Mouse (Mus musculus) neural tube, embryonic 13.5 days (tissue): ENCODE measurements around the gene 1700023F06Rik. TPM values are rescaled to one million over a fixed set of nuclear protein-coding genes. Genes with fewer than 3 reads are reported as not detected.
A peak's percentile ranks its signal among the peaks of the same experiment; 100 is the strongest.

Source experiments
- ATAC-seq: fragments of 200-750 bp; cut with Nextera tagmentation; 2 replicates; pipeline ENCODE4 v1.8.0; 2017; ENCODE audit warnings: low read depth, mild to moderate bottlenecking, moderate TSS enrichment, moderate library complexity
- H3K27ac ChIP-seq: fragments of 300-500 bp; sonication (generic); replicated peaks from 2 replicates; pipeline ENCODE4 v1.5.1; 2015; ENCODE audit warnings: moderate library complexity, mild to moderate bottlenecking, inconsistent platforms
- H3K27me3 ChIP-seq: fragments of 300-500 bp; sonication (generic); 2 replicates; pipeline ENCODE4 v1.6.1; 2015; ENCODE audit warnings: mild to moderate bottlenecking, inconsistent platforms
- H3K36me3 ChIP-seq: fragments of 300-500 bp; sonication (generic); 2 replicates; pipeline ENCODE4 v1.6.1; 2015; ENCODE audit warnings: mild to moderate bottlenecking, inconsistent platforms
- H3K4me1 ChIP-seq: fragments of 300-500 bp; sonication (generic); replicated peaks from 2 replicates; pipeline ENCODE4 v1.6.1; 2015; ENCODE audit warnings: inconsistent platforms
- H3K4me2 ChIP-seq: fragments of 300-500 bp; sonication (generic); 2 replicates; pipeline ENCODE4 v1.6.1; 2015; ENCODE audit warnings: inconsistent platforms, mild to moderate bottlenecking, moderate library complexity
- H3K4me3 ChIP-seq: fragments of 300-500 bp; sonication (generic); 2 replicates; pipeline ENCODE4 v1.5.1; 2015; ENCODE audit warnings: mild to moderate bottlenecking, inconsistent platforms
- H3K9ac ChIP-seq: fragments of 300-500 bp; sonication (generic); 2 replicates; pipeline ENCODE4 v1.6.1; 2015; ENCODE audit warnings: moderate library complexity, mild to moderate bottlenecking, inconsistent platforms
- H3K9me3 ChIP-seq: fragments of 300-500 bp; sonication (generic); 2 replicates; pipeline ENCODE4 v1.6.1; 2016; ENCODE audit warnings: inconsistent platforms
- WGBS: fragments of 180-500 bp; shearing (Covaris S2); methylation state at CpG from one replicate; pipeline ENCODE4 v1.1.7; 2015; 5-methylcytosine and 5-hydroxymethylcytosine counted together
- polyA plus RNA-seq: library from polyadenylated mRNA; unstranded; fragments of >200 nt; fragmentation: Nextera tagmentation; extraction: Ambion mirVana; gene quantifications from 2 replicates; pipeline ENCODE4 v1.2.1, GENCODE M21; 2015

The 1700023F06Rik gene
- polyA plus RNA-seq, 1 experiment from 2014 or later, result 0.95 TPM

- H3K9ac ChIP-seq, result no peak overlapping the region
- no peak overlapping the region for H3K4me2 ChIP-seq
- no peak overlapping the region for H3K4me3 ChIP-seq
- no peaks in the 10 kb centered on the region for H3K9me3 ChIP-seq
- peaks cover 7% of the 10 kb centered on the region for H3K4me1 ChIP-seq
- no peak for ATAC-seq
- no peak overlapping the region for H3K27ac ChIP-seq
- WGBS, result 85% methylated on average over 4 of the region's 4 CpGs
- H3K36me3 ChIP-seq, result peaks cover 46% of the 10 kb centered on the region
- H3K27me3 ChIP-seq, result peaks cover 14% of the 10 kb centered on the region; the same call in 1 of the 2 replicates
Measured at GRCm38 (mm10) chr11:103219995-103220394, 11.6 kb upstream of the 1700023F06Rik start.

GRCm38 (mm10) chr11:103219259-103219658 lies 10.9 kb upstream of the 1700023F06Rik start:
- Histone ChIP-seq H3K36me3 (peaks cover 38% of the 10 kb centered on the region), H3K4me3 (no peak overlapping the region), H3K27ac (no peak overlapping the region), H3K4me2 (no peak overlapping the region), H3K27me3 (peaks cover 14% of the 10 kb centered on the region; the same call in 1 of the 2 replicates), H3K9ac (no peak overlapping the region), H3K4me1 (peaks cover 7% of the 10 kb centered on the region), H3K9me3 (no peaks in the 10 kb centered on the region)
- WGBS, result 93% methylated on average over 5 of the region's 5 CpGs
- no peak for ATAC-seq

- Histone ChIP-seq H3K36me3 (peaks cover 32% of the 10 kb centered on the region), H3K4me2 (peak overlapping the region; percentile 99), H3K9ac (peak overlapping the region; percentile 77), H3K27ac (peak overlapping the region; percentile 74), H3K4me3 (peak overlapping the region; percentile 54), H3K27me3 (peaks cover 14% of the 10 kb centered on the region; the same call in 1 of the 2 replicates), H3K4me1 (peaks cover 7% of the 10 kb centered on the region), H3K9me3 (no peaks in the 10 kb centered on the region)
- 32% methylated on average over 6 of the region's 6 CpGs for WGBS
- ATAC-seq, result no peak; the same call in 1 of the 2 replicates
Measured at GRCm38 (mm10) chr11:103218517-103218901, 10.2 kb upstream of the 1700023F06Rik start.

- H3K4me1 ChIP-seq, result peaks cover 7% of the 10 kb centered on the region
- H3K9ac ChIP-seq, result peak within 1 kb of the TSS; percentile 77
- H3K36me3 ChIP-seq, result peaks cover 27% of the 10 kb centered on the region
- peak; percentile 90 for ATAC-seq
- H3K27ac ChIP-seq, result peak within 1 kb of the TSS; percentile 74
- under 1% methylated on average over 45 of the region's 45 CpGs for WGBS
- H3K4me2 ChIP-seq, result peak within 1 kb of the TSS; percentile 99
- peak within 1 kb of the TSS; percentile 54 for H3K4me3 ChIP-seq
- H3K27me3 ChIP-seq, result peaks cover 14% of the 10 kb centered on the region; the same call in 1 of the 2 replicates
- no peaks in the 10 kb centered on the region for H3K9me3 ChIP-seq
Measured at GRCm38 (mm10) chr11:103217790-103218516, 9.6 kb upstream of the 1700023F06Rik start, which contains the start of gene Spata32. Gene Spata32 (minus strand): TSS chr11:103218432.

- 87% methylated on average over 1 of the region's 1 CpGs for WGBS
- Histone ChIP-seq H3K9ac (no peak overlapping the region), H3K4me3 (no peak overlapping the region), H3K4me1 (peaks cover 7% of the 10 kb centered on the region), H3K36me3 (peaks cover 11% of the 10 kb centered on the region; the same call in 1 of the 2 replicates), H3K27me3 (peaks cover 14% of the 10 kb centered on the region; the same call in 1 of the 2 replicates), H3K9me3 (no peaks in the 10 kb centered on the region), H3K4me2 (no peak overlapping the region), H3K27ac (no peak overlapping the region)
- ATAC-seq, result no peak
Measured at GRCm38 (mm10) chr11:103215355-103215754, 7.0 kb upstream of the 1700023F06Rik start.

- H3K9me3 ChIP-seq, result no peaks in the 10 kb centered on the region
- no peak overlapping the region for H3K4me2 ChIP-seq
- no peak for ATAC-seq
- H3K27me3 ChIP-seq, result peaks cover 7% of the 10 kb centered on the region; the same call in 1 of the 2 replicates
- H3K9ac ChIP-seq, result no peak overlapping the region
- H3K4me1 ChIP-seq, result peaks cover 7% of the 10 kb centered on the region
- H3K36me3 ChIP-seq, result no peaks in the 10 kb centered on the region
- no peak overlapping the region for H3K27ac ChIP-seq
- no peak overlapping the region for H3K4me3 ChIP-seq
- WGBS, result 85% methylated on average over 5 of the region's 5 CpGs
Measured at GRCm38 (mm10) chr11:103213712-103214111, 5.4 kb upstream of the 1700023F06Rik start.

- Histone ChIP-seq H3K36me3 (no peaks in the 10 kb centered on the region), H3K4me1 (no peaks in the 10 kb centered on the region), H3K27ac (no peak overlapping the region), H3K9me3 (no peaks in the 10 kb centered on the region), H3K4me3 (no peak overlapping the region), H3K9ac (no peak overlapping the region), H3K27me3 (no peaks in the 10 kb centered on the region), H3K4me2 (no peak overlapping the region)
- 78% methylated on average over 8 of the region's 8 CpGs for WGBS
- ATAC-seq, result no peak
Measured at GRCm38 (mm10) chr11:103210291-103210690, 1.9 kb upstream of the 1700023F06Rik start.

- WGBS, result 86% methylated on average over 6 of the region's 6 CpGs
- no peak for ATAC-seq
Measured at GRCm38 (mm10) chr11:103206203-103206602, 2.2 kb downstream of the 1700023F06Rik start.

GRCm38 (mm10) chr11:103202376-103202775 lies 6.0 kb downstream of the 1700023F06Rik start:
- Histone ChIP-seq H3K4me2 (no peak overlapping the region), H3K4me3 (no peak overlapping the region), H3K4me1 (peaks cover 29% of the 10 kb centered on the region), H3K27me3 (peaks cover 48% of the 10 kb centered on the region), H3K9me3 (no peaks in the 10 kb centered on the region), H3K9ac (no peak overlapping the region), H3K36me3 (0 out of 2 replicates have a peak, but pooled peaks cover 2% of the 10 kb centered on the region), H3K27ac (no peak overlapping the region)
- ATAC-seq, result no peak

More at GRCm38 (mm10) chr11:103206203-103206602, 2.2 kb downstream of the 1700023F06Rik start:
- no peak overlapping the region for H3K4me3 ChIP-seq
- no peak overlapping the region for H3K4me2 ChIP-seq
- H3K27ac ChIP-seq, result no peak overlapping the region
- no peaks in the 10 kb centered on the region for H3K36me3 ChIP-seq
- peaks cover 10% of the 10 kb centered on the region for H3K27me3 ChIP-seq
- peaks cover 9% of the 10 kb centered on the region for H3K4me1 ChIP-seq
- H3K9ac ChIP-seq, result no peak overlapping the region
- no peaks in the 10 kb centered on the region for H3K9me3 ChIP-seq

GRCm38 (mm10) chr11:103201664-103202063 lies 6.7 kb downstream of the 1700023F06Rik start:
- Histone ChIP-seq H3K27ac (no peak overlapping the region), H3K9me3 (no peaks in the 10 kb centered on the region), H3K4me1 (peaks cover 29% of the 10 kb centered on the region), H3K36me3 (0 out of 2 replicates have a peak, but pooled peaks cover 5% of the 10 kb centered on the region), H3K4me2 (no peak overlapping the region), H3K27me3 (peaks cover 55% of the 10 kb centered on the region), H3K4me3 (no peak overlapping the region), H3K9ac (no peak overlapping the region)
- WGBS, result 29% methylated on average over 6 of the region's 6 CpGs
- 0 out of 2 replicates have a peak, but pooled peaks have one; percentile 24 for ATAC-seq

- Histone ChIP-seq H3K4me2 (peak overlapping the region; percentile 78), H3K36me3 (0 out of 2 replicates have a peak, but pooled peaks cover 5% of the 10 kb centered on the region), H3K9me3 (no peaks in the 10 kb centered on the region), H3K4me1 (peaks cover 29% of the 10 kb centered on the region), H3K4me3 (peak overlapping the region; percentile 47), H3K27ac (no peak overlapping the region), H3K9ac (peak overlapping the region; percentile 70), H3K27me3 (peaks cover 80% of the 10 kb centered on the region)
- ATAC-seq, result peak; percentile 76
- 2% methylated on average over 57 of the region's 59 CpGs for WGBS
Measured at GRCm38 (mm10) chr11:103198911-103199803, 9.2 kb downstream of the 1700023F06Rik start.
